Mouse (Mus musculus): Measurements from ENCODE around the gene Vmo1.

DNA sequence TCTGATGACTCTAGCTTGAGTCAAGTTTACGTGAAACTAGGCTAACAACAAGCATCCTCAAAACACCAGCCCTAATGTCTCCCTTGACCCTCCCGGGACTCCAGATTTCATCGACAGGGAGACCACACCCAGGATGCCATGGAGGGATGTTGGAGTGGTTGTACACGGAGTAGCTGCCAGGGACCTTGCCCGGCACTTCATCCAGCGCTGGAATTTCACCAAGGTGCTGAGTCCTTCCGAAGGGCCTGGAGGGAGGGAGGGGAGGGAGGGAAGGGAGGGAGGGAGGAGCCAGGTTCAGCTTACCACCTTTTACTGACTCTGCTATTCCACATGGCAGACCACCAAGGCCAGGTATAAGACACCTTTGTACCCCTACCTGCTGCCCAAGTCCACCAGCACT lies 39.5 kb upstream of the Vmo1 start:
- no peak for TF ChIP-seq GATA1 (IDR thresholded peaks at IDR 0.05; ENCODE audit: low read length)
- TF ChIP-seq TAL1 (IDR thresholded peaks at IDR 0.05; ENCODE audit: low read length), result no peak

Data from erythroblast, embryonic 14.5 days (primary cell).